Mouse (Mus musculus) ES-Bruce4 (cell line): ENCODE results near the gene Rsad2.

Experiments
- CTCF ChIP-seq: IDR thresholded peaks from one replicate; pipeline ENCODE4 v1.8.1; 2011; ENCODE audit warnings: low read depth, low read length
- EP300 ChIP-seq: IDR thresholded peaks from 2 replicates; pipeline ENCODE4 v1.6.1; 2011; ENCODE audit warnings: low read depth, low read length; ENCODE audit not compliant: insufficient read depth
- POLR2A ChIP-seq: IDR thresholded peaks from one replicate; pipeline ENCODE4 v1.8.1; 2011; ENCODE audit warnings: low read length; ENCODE audit not compliant: insufficient read depth

DNA sequence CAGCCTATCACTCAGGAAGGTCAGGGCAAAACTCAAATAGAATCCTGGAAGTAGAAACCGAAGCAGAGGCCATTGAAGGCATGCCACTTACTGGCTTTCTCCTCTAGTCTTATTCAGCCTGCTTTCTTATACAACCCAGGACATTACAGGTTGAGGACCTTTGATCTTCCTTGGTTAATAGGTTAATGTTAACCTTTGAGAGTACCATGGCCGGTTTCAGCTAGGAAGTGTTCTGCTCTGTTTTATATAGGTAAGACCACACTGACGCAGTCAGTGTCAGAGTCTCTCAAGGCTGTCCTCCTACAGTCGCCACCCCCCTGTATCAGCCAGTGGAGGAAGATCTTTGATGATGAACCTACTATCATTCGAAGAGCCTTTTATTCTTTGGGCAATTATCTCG is 17.5 kb upstream of the Rsad2 start:
- TF ChIP-seq CTCF = no peak
- TF ChIP-seq POLR2A = no peak
- TF ChIP-seq EP300 = no peak
